Mouse (Mus musculus) megakaryocyte, embryonic 14.5 days (primary cell): ENCODE results near the gene Pnkd. TPM values are rescaled to one million over a fixed set of nuclear protein-coding genes. Genes with fewer than 3 reads are reported as not detected.
"Not testable (repeated sequence)": the region's sequence is repeated elsewhere in the genome, so short reads cannot be mapped to it uniquely, and the experiment has no call there.

Source experiments
- H3K27me3 ChIP-seq: replicated peaks from 2 replicates; pipeline ENCODE3; 2012; ENCODE audit warnings: inconsistent platforms
- H3K36me3 ChIP-seq: replicated peaks from 2 replicates; pipeline ENCODE3; 2012; ENCODE audit warnings: low read length, inconsistent platforms, mixed read lengths
- H3K4me1 ChIP-seq: 2 replicates; pipeline ENCODE4 v1.6.1; 2012; ENCODE audit warnings: inconsistent platforms
- H3K4me3 ChIP-seq: replicated peaks from 2 replicates; pipeline ENCODE3; 2012; ENCODE audit warnings: moderate library complexity, mild to moderate bottlenecking, inconsistent platforms
- H3K9me3 ChIP-seq: 2 replicates; pipeline ENCODE4 v1.6.1; 2012; ENCODE audit warnings: inconsistent platforms
- FLI1 ChIP-seq: IDR thresholded peaks from 2 replicates; pipeline ENCODE4 v1.6.1; 2012; ENCODE audit warnings: low read length, inconsistent platforms, mixed read lengths
- GATA1 ChIP-seq: IDR thresholded peaks from 3 replicates; pipeline ENCODE4 v1.6.1; 2012; ENCODE audit warnings: mixed read lengths, low read length, inconsistent platforms, borderline replicate concordance
- polyA plus RNA-seq: library from polyadenylated mRNA; stranded (reverse); fragments of >175 nt; gene quantifications from 2 replicates; pipeline ENCODE4 v1.2.3, GENCODE M21; 2012; ENCODE audit warnings: low replicate concordance; ENCODE audit not compliant: insufficient read depth

Gene Pnkd
- polyA plus RNA-seq, 1 experiment, result 116 TPM

DNA sequence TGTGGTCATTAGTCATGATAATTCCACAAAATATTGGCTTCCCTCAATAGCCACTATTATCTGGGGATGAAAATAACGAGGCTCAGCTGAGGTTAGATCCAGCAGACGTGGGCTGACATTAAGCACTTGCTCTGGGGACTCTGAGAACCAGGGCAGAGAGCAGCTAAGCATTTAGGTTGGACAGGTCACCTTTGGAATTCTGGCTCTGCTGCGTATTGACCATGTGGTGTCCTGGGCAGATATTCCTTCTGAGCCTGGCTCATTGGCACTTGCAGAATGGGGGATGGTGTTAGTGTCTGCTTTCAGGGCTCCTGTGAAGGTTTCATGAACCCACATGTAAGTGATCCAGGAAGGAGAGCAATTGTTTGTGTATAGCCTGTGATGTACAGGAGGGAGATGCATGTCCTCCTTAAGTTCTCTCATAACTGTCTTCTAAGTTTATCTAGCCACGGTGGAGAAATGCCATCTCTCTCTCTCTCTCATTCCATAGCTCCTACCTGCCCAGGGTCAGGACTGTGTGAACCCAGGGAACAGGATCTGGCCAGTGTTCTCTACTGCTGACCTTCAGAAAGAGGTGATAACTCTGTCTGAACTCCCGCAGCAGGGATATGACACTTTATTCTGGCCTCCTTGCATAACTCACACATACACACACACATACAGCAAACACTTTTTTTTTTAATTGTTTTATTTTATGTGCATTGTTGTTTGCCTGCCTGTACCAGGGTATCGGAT lies 50.9 kb downstream of the Pnkd start:
- H3K36me3 ChIP-seq, result no peaks in the 10 kb centered on the region
- TF ChIP-seq GATA1, result no peak
- no peak for TF ChIP-seq FLI1
- peaks cover 50% of the 10 kb centered on the region for H3K27me3 ChIP-seq
- peaks cover 8% of the 10 kb centered on the region; the same call in 1 of the 2 replicates for H3K9me3 ChIP-seq
- no peak overlapping the region for H3K4me3 ChIP-seq
- peaks cover 70% of the 10 kb centered on the region for H3K4me1 ChIP-seq

GRCm38 (mm10) chr1:74337241-74337771 lies 52.6 kb downstream of the Pnkd start:
- no peaks in the 10 kb centered on the region for H3K36me3 ChIP-seq
- TF ChIP-seq GATA1 (no peak), FLI1 (no peak)
- peaks cover 61% of the 10 kb centered on the region for H3K4me1 ChIP-seq

DNA sequence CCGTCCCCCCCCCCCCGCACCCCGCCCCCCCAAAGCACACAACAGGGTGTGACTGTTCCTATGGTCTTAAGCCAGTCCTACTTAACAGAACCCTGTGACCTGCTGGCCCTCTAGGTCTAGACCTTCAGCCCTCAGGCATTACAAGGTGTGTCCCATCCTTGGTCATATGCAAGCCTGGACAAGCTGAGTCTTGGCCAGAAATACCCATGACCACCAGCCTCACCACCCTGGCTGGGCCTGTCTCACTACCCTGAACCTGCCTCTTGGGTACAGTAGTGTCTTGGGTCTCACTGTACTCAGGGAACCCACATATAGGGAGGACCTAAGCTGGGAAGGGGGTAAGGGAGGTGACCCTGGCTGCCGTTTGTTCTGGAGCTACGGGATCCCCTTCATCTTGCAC lies 53.3 kb downstream of the Pnkd start:
- Histone ChIP-seq H3K4me1 (peaks cover 59% of the 10 kb centered on the region), H3K27me3 (peaks cover 54% of the 10 kb centered on the region), H3K36me3 (no peaks in the 10 kb centered on the region), H3K9me3 (peaks cover 8% of the 10 kb centered on the region; the same call in 1 of the 2 replicates), H3K4me3 (no peak overlapping the region)
- TF ChIP-seq FLI1, result no peak
- no peak for TF ChIP-seq GATA1

More at GRCm38 (mm10) chr1:74337241-74337771, 52.6 kb downstream of the Pnkd start:
- peaks cover 53% of the 10 kb centered on the region for H3K27me3 ChIP-seq
- H3K9me3 ChIP-seq, result peaks cover 8% of the 10 kb centered on the region; the same call in 1 of the 2 replicates
- no peak overlapping the region for H3K4me3 ChIP-seq

- no peak overlapping the region for H3K4me3 ChIP-seq
- TF ChIP-seq GATA1, result no peak
- TF ChIP-seq FLI1, result no peak
- H3K4me1 ChIP-seq, result peaks cover 60% of the 10 kb centered on the region
- H3K27me3 ChIP-seq, result peaks cover 53% of the 10 kb centered on the region
- H3K9me3 ChIP-seq, result peaks cover 8% of the 10 kb centered on the region; the same call in 1 of the 2 replicates
- H3K36me3 ChIP-seq, result no peaks in the 10 kb centered on the region
These were observed 53.9 kb downstream of the Pnkd start for GRCm38 (mm10) chr1:74338626-74339025.

- no peak overlapping the region for H3K4me3 ChIP-seq
- H3K27me3 ChIP-seq, result peaks cover 57% of the 10 kb centered on the region
- peaks cover 8% of the 10 kb centered on the region; the same call in 1 of the 2 replicates for H3K9me3 ChIP-seq
- TF ChIP-seq GATA1 (no peak), FLI1 (no peak)
- peaks cover 69% of the 10 kb centered on the region for H3K4me1 ChIP-seq
- no peaks in the 10 kb centered on the region for H3K36me3 ChIP-seq
These were observed 55.2 kb downstream of the Pnkd start for GRCm38 (mm10) chr1:74339917-74340316.

DNA sequence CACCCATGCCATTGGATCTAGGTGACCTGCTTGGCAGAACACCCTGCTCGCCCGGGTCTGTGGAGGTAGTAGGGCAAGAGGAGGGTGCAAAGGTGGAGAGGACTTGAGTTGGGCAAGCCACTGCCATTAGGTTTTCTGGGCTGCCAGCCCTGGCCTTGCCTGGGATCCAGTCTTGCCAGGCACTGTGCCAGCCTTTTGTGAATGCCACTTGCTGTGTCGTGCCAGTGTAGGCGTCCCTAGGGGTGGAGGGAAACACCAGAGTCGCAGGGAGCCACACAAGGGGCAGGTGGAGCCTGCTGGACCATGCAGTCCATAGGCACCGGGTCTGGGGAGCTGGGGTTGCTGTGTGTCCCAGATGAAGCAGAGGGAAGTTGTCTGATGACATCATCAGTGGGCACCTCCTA lies 55.6 kb downstream of the Pnkd start:
- H3K4me1 ChIP-seq, result peaks cover 65% of the 10 kb centered on the region
- no peak for TF ChIP-seq FLI1
- TF ChIP-seq GATA1, result no peak
- peaks cover 56% of the 10 kb centered on the region for H3K27me3 ChIP-seq
- peaks cover 8% of the 10 kb centered on the region; the same call in 1 of the 2 replicates for H3K9me3 ChIP-seq
- no peaks in the 10 kb centered on the region for H3K36me3 ChIP-seq
- H3K4me3 ChIP-seq, result no peak overlapping the region

DNA sequence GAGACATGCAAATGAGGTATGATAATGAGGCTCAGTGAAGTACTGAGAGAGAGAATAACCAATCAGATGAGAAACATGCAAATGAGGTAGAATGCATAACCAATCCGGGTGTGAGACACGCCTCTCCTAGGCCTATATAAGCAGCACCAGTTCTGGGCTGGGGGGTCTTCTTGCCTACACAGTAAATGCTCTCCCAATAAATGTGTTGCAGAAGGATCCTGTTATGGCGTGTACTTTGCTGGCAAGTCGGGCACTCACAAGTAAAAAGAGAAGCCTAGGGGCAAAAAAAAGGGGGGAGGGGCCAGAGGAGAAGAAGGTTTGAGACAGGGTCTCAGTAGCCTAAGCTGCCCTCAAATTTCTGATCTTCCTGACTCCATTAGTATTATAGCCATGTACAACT lies 56.3 kb downstream of the Pnkd start:
- H3K9me3 ChIP-seq, H3K36me3 ChIP-seq, H3K4me3 ChIP-seq: not testable (repeated sequence)
- peaks cover 64% of the 10 kb centered on the region for H3K4me1 ChIP-seq
- peaks cover 52% of the 10 kb centered on the region for H3K27me3 ChIP-seq

- Histone ChIP-seq H3K36me3 (no peaks in the 10 kb centered on the region), H3K9me3 (peaks cover 5% of the 10 kb centered on the region; the same call in 1 of the 2 replicates), H3K27me3 (peaks cover 50% of the 10 kb centered on the region), H3K4me3 (no peak overlapping the region), H3K4me1 (peaks cover 63% of the 10 kb centered on the region)
- TF ChIP-seq FLI1 (no peak), GATA1 (no peak)
These were observed 57.2 kb downstream of the Pnkd start for GRCm38 (mm10) chr1:74341898-74342297.

DNA sequence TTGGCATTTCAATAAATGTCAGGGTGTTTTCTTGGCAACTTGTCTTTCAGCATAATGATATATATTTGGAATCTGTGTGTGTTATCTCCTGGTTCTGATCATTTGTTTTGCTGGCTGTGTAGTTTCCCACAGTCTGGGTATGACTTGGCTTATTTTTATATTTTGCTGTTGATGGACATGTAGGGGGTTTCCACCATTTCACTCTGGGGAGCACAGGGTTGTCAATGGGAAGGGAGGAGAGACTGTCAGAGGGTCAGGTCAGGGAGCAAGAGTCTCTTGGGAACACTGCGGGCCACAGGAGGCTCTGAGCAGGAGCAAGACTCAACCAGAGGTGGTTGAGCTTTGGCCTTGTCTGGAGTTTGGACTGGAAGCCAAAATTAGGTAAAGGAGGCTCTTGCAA lies 57.6 kb downstream of the Pnkd start:
- H3K4me1 ChIP-seq, result peaks cover 59% of the 10 kb centered on the region
- H3K4me3 ChIP-seq, result no peak overlapping the region
- peaks cover 5% of the 10 kb centered on the region; the same call in 1 of the 2 replicates for H3K9me3 ChIP-seq
- no peaks in the 10 kb centered on the region for H3K36me3 ChIP-seq
- peaks cover 49% of the 10 kb centered on the region for H3K27me3 ChIP-seq
- TF ChIP-seq FLI1, result no peak

GRCm38 (mm10) chr1:74343161-74343560 lies 58.4 kb downstream of the Pnkd start:
- no peak for TF ChIP-seq GATA1
- TF ChIP-seq FLI1, result no peak
- H3K4me1 ChIP-seq, result peaks cover 54% of the 10 kb centered on the region
- H3K4me3 ChIP-seq, result no peak overlapping the region
- no peaks in the 10 kb centered on the region for H3K36me3 ChIP-seq
- peaks cover 49% of the 10 kb centered on the region for H3K27me3 ChIP-seq
- peaks cover 5% of the 10 kb centered on the region; the same call in 1 of the 2 replicates for H3K9me3 ChIP-seq
